In the genomic region with DNA sequence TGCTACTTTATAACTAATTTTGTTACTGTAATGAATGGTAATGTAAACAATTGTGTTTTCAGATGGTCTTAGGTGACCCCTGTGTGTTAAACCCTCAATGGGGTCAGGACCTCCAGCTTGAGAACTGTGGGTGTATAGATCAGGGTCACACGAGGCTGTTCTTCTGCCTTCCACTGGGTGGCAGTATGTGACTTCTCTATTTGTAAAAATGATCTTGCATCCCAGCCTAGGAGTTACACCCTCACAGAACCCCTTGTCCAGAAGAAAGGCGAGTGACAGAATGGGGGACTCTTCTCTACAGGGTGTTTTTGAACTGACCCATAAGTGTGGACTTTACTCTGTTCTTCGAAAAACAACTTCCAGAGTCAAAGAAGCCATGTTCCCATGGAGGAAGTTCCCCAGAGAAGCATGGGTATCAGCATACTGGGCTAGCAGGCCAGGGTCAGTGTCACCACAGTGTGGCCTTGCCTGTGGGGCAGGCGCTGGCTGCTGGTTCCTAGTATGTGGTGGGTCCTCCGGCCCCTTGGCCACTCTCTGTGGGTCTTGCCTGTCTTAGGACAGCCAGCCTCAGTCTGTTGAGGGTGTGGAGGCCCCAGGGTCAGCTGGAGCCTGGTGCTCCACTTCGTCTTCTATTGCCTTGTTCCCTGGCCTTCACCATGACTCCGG, we compare ENCODE assay signal across 8 mouse cellular contexts. TPM values are rescaled to one million over a fixed set of nuclear protein-coding genes. Genes with fewer than 3 reads are reported as not detected.
DNase-seq lines count a peak whose midpoint lies in the region; ATAC-seq lines count a peak whose summit lies in the region.

No protein-coding gene starts in this region.

- peak; percentile 51 for DNase-seq in adrenal gland, postnatal 14 days
- DNase-seq in adrenal gland, adult 18-20 months (ENCODE audit: low spot score in 2 of 2) = no peak
- DNase-seq in right cerebral cortex, postnatal 25 days = peak; percentile 35
- DNase-seq in right cerebral cortex, adult 18-20 months = no peak
- peak; percentile 74 for DNase-seq in embryo, embryonic 11 days
- peak; percentile 51 for DNase-seq in thymus, postnatal 14 days

- peak; percentile 67 to 77 for ATAC-seq in hematopoietic stem cell, adult 5-6 weeks (replicated peaks in 1 of 2; ENCODE audit: insufficient read depth in 1 of 2, low FRiP score in 2 of 2, low TSS enrichment in 1 of 2, low read depth in 1 of 2, poor library complexity in 2 of 2, severe bottlenecking in 2 of 2)
- ATAC-seq in megakaryocyte-erythroid progenitor cell, adult 5-6 weeks (replicated peaks; ENCODE audit: low FRiP score, low TSS enrichment, poor library complexity, severe bottlenecking) = peak; percentile 66; the same call in 1 of the 2 replicates

RNA-seq across cellular contexts. Expression of gene Gpr107, which starts 42.4 kb away (rescaled TPM):
- 46.8 and 48.1 TPM in 2 replicates for total RNA-seq in adrenal gland, postnatal 14 days (2021)
- 10 to 100 TPM; 52.7 to 60.2 TPM for total RNA-seq in adrenal gland, adult 18-20 months (2021)
- 11.8 and 17.9 TPM in 2 replicates for total RNA-seq in hematopoietic stem cell, adult 5-6 weeks (2017)
- 19.6 and 30.4 TPM in 2 replicates for total RNA-seq in megakaryocyte-erythroid progenitor cell, adult 5-6 weeks (2014; fragmentation: Nextera tagmentation)
- 15.0 and 18.2 TPM in 2 replicates for total RNA-seq in megakaryocyte-erythroid progenitor cell, adult 5-6 weeks (2017)

RNA-seq across cellular contexts. Expression of gene Ncs1, which starts 51.1 kb away (rescaled TPM):
- total RNA-seq in adrenal gland, postnatal 14 days (2021) = 3.4 and 4.2 TPM in 2 replicates
- 1 to 10 TPM; 4.2 to 5.8 TPM for total RNA-seq in adrenal gland, adult 18-20 months (2021)
- total RNA-seq in hematopoietic stem cell, adult 5-6 weeks (2017) = 4.0 and 6.4 TPM in 2 replicates
- total RNA-seq in megakaryocyte-erythroid progenitor cell, adult 5-6 weeks (2014; fragmentation: Nextera tagmentation) = 1.5 and 1.7 TPM in 2 replicates
- 0.99 and 1.6 TPM in 2 replicates for total RNA-seq in megakaryocyte-erythroid progenitor cell, adult 5-6 weeks (2017)

RNA-seq across cellular contexts. Expression of gene Fnbp1, which starts 52.7 kb away (rescaled TPM):
- 53.0 and 66.5 TPM in 2 replicates for total RNA-seq in adrenal gland, postnatal 14 days (2021)
- total RNA-seq in adrenal gland, adult 18-20 months (2021) = 10 to 100 TPM; 54.8 to 63.6 TPM
- total RNA-seq in hematopoietic stem cell, adult 5-6 weeks (2017) = 58.5 and 59.4 TPM in 2 replicates
- 30.7 and 46.4 TPM in 2 replicates for total RNA-seq in megakaryocyte-erythroid progenitor cell, adult 5-6 weeks (2014; fragmentation: Nextera tagmentation)
- total RNA-seq in megakaryocyte-erythroid progenitor cell, adult 5-6 weeks (2017) = 16.0 and 36.4 TPM in 2 replicates

Comparison
In these comparisons a context has a peak if more than half of its experiments do, and no peak if none do; other contexts are left out.
1. DNase-seq: peak in adrenal gland, postnatal 14 days (single experiment), right cerebral cortex, postnatal 25 days (single experiment), embryo, embryonic 11 days (single experiment) and thymus, postnatal 14 days (single experiment); none in adrenal gland, adult 18-20 months (0 of 2) and right cerebral cortex, adult 18-20 months (single experiment).